Mouse (Mus musculus) MEL (cell line): ENCODE measurements around the gene Shb. TPM values are rescaled to one million over a fixed set of nuclear protein-coding genes. Genes with fewer than 3 reads are reported as not detected.

ENCODE experiments used
- DNase-seq: peaks from one replicate; pipeline ENCODE4 v3.0.0; 2011; ENCODE audit warnings: low read depth, low spot score
- H3K27ac ChIP-seq: 2 replicates; pipeline ENCODE4 v1.5.1; 2012; ENCODE audit warnings: low read depth, mild to moderate bottlenecking, control low read depth, low read length, moderate library complexity; ENCODE audit not compliant: control insufficient read depth
- H3K27me3 ChIP-seq, 2 experiments: fragments of 150-350 bp in 1 of 2; sonication (generic) in 1 of 2; 2 replicates each; pipeline ENCODE4 v1.6.1; 2012; ENCODE audit warnings: low read length in 2 of 2, mild to moderate bottlenecking in 2 of 2, improper control_type of control experiment in 1 of 2, moderate library complexity in 1 of 2; ENCODE audit not compliant: insufficient read depth in 2 of 2, control insufficient read depth in 1 of 2
- H3K36me3 ChIP-seq, 2 experiments: 2 replicates each; pipeline ENCODE4 v1.6.1; 2012 to 2014; ENCODE audit warnings: low read length in 2 of 2, improper control_type of control experiment in 1 of 2, inconsistent platforms in 1 of 2, mild to moderate bottlenecking in 1 of 2; ENCODE audit not compliant: insufficient read depth in 2 of 2, control insufficient read depth in 1 of 2
- H3K4me1 ChIP-seq, 2 experiments: fragments of 150-350 bp in 1 of 2; sonication (generic) in 1 of 2; 2 replicates each; pipeline ENCODE4 v1.6.1; 2012; ENCODE audit warnings: low read length in 2 of 2, improper control_type of control experiment in 1 of 2, mild to moderate bottlenecking in 1 of 2; ENCODE audit not compliant: insufficient read depth in 2 of 2, control insufficient read depth in 1 of 2
- H3K4me3 ChIP-seq, 2 experiments: fragments of 150-350 bp in 1 of 2; sonication (generic) in 1 of 2; 2 replicates each; pipeline ENCODE4 v1.5.1; 2012; ENCODE audit warnings: low read depth in 2 of 2, low read length in 2 of 2, mild to moderate bottlenecking in 2 of 2, moderate library complexity in 2 of 2, control low read depth in 1 of 2, improper control_type of control experiment in 1 of 2; ENCODE audit not compliant: control insufficient read depth in 1 of 2, insufficient read depth in 1 of 2
- H3K79me2 ChIP-seq: 2 replicates; pipeline ENCODE4 v1.6.1; 2012; ENCODE audit warnings: mild to moderate bottlenecking, low read length, moderate library complexity; ENCODE audit not compliant: control insufficient read depth, poor library complexity, insufficient read depth
- H3K9ac ChIP-seq: 2 replicates; pipeline ENCODE4 v1.6.1; 2012; ENCODE audit warnings: low read depth, mild to moderate bottlenecking, control low read depth, low read length, moderate library complexity; ENCODE audit not compliant: control insufficient read depth, poor library complexity, severe bottlenecking
- H3K9me3 ChIP-seq: fragments of 150-350 bp; sonication (generic); replicated peaks from 2 replicates; pipeline ENCODE4 v1.6.1; 2012; ENCODE audit warnings: mild to moderate bottlenecking, low read length, improper control_type of control experiment, moderate library complexity; ENCODE audit not compliant: insufficient read depth
- BHLHE40 ChIP-seq: IDR thresholded peaks from 2 replicates; pipeline ENCODE4 v1.6.1; 2012; ENCODE audit warnings: low read depth, mild to moderate bottlenecking, inconsistent platforms, low read length, improper control_type of control experiment, borderline replicate concordance
- CHD1 ChIP-seq: IDR thresholded peaks from 2 replicates; pipeline ENCODE4 v1.6.1; 2012; ENCODE audit warnings: low read depth, mild to moderate bottlenecking, inconsistent platforms, low read length, improper control_type of control experiment
- CTCF ChIP-seq, 3 experiments: IDR thresholded peaks in 2 of 3; conservative IDR thresholded peaks in 1 of 3; 2 replicates each; pipeline ENCODE4 v1.5.1; 2011 to 2012; ENCODE audit warnings: low read length in 3 of 3, low read depth in 2 of 3, mild to moderate bottlenecking in 2 of 3, improper control_type of control experiment in 1 of 3, inconsistent platforms in 1 of 3, mixed read lengths in 1 of 3, moderate library complexity in 1 of 3; ENCODE audit not compliant: control insufficient read depth in 1 of 3, insufficient read depth in 1 of 3, poor library complexity in 1 of 3, severe bottlenecking in 1 of 3
- ELF1 ChIP-seq: IDR thresholded peaks from 2 replicates; pipeline ENCODE4 v1.6.1; 2014; ENCODE audit warnings: low read depth, mild to moderate bottlenecking, inconsistent platforms, low read length, improper control_type of control experiment, moderate library complexity
- EP300 ChIP-seq, 2 experiments: IDR thresholded peaks; 2 replicates each; pipeline ENCODE4 v1.6.1; 2011; ENCODE audit warnings: improper control_type of control experiment in 2 of 2, low read length in 2 of 2, low read depth in 1 of 2, mild to moderate bottlenecking in 1 of 2
- ETS1 ChIP-seq: IDR thresholded peaks from 2 replicates; pipeline ENCODE4 v1.6.1; 2012; ENCODE audit warnings: low read depth, mild to moderate bottlenecking, inconsistent platforms, low read length, improper control_type of control experiment, moderate library complexity
- GABPA ChIP-seq: IDR thresholded peaks from 2 replicates; pipeline ENCODE4 v1.6.1; 2012; ENCODE audit warnings: low read depth, mild to moderate bottlenecking, inconsistent platforms, low read length, improper control_type of control experiment, moderate library complexity
- GATA1 ChIP-seq: IDR thresholded peaks from 2 replicates; pipeline ENCODE4 v1.6.1; 2011; ENCODE audit warnings: low read depth, low read length, improper control_type of control experiment
- HCFC1 ChIP-seq: IDR thresholded peaks from 2 replicates; pipeline ENCODE4 v1.6.1; 2012; ENCODE audit warnings: low read depth, mild to moderate bottlenecking, inconsistent platforms, low read length, improper control_type of control experiment, moderate library complexity
- KAT2A ChIP-seq: conservative IDR thresholded peaks from 2 replicates; pipeline ENCODE4 v1.6.1; 2012; ENCODE audit warnings: low read depth, low read length, improper control_type of control experiment, inconsistent platforms
- MAFK ChIP-seq: IDR thresholded peaks from 2 replicates; pipeline ENCODE4 v1.6.1; 2011; ENCODE audit warnings: low read depth, mild to moderate bottlenecking, low read length, improper control_type of control experiment, borderline replicate concordance
- MAX ChIP-seq: IDR thresholded peaks from 2 replicates; pipeline ENCODE4 v1.6.1; 2011; ENCODE audit warnings: low read length, improper control_type of control experiment
- MEF2A ChIP-seq: IDR thresholded peaks from 2 replicates; pipeline ENCODE4 v1.6.1; 2014; ENCODE audit warnings: low read depth, mild to moderate bottlenecking, inconsistent platforms, low read length, improper control_type of control experiment; ENCODE audit not compliant: poor library complexity, insufficient replicate concordance, severe bottlenecking; ENCODE audit errors: extremely low read depth
- MXI1 ChIP-seq: IDR thresholded peaks from 2 replicates; pipeline ENCODE4 v1.6.1; 2011; ENCODE audit warnings: mild to moderate bottlenecking, low read depth, low read length, improper control_type of control experiment
- MYB ChIP-seq: IDR thresholded peaks from 2 replicates; pipeline ENCODE4 v1.6.1; 2011; ENCODE audit warnings: mild to moderate bottlenecking, low read depth, low read length, improper control_type of control experiment
- MYC ChIP-seq: IDR thresholded peaks from 2 replicates; pipeline ENCODE4 v1.6.1; 2011; ENCODE audit warnings: low read depth, mild to moderate bottlenecking, low read length, improper control_type of control experiment, moderate library complexity
- NRF1 ChIP-seq: IDR thresholded peaks from 2 replicates; pipeline ENCODE4 v1.6.1; 2014; ENCODE audit warnings: low read depth, mild to moderate bottlenecking, inconsistent platforms, low read length, improper control_type of control experiment, moderate library complexity; ENCODE audit not compliant: poor library complexity, insufficient read depth, severe bottlenecking
- RAD21 ChIP-seq: IDR thresholded peaks from 2 replicates; pipeline ENCODE4 v1.6.1; 2011; ENCODE audit warnings: mild to moderate bottlenecking, low read depth, low read length, improper control_type of control experiment
- SIN3A ChIP-seq: IDR thresholded peaks from 2 replicates; pipeline ENCODE4 v1.6.1; 2012; ENCODE audit warnings: low read length, improper control_type of control experiment, inconsistent platforms
- SMC3 ChIP-seq: IDR thresholded peaks from 2 replicates; pipeline ENCODE4 v1.6.1; 2011; ENCODE audit warnings: low read depth, low read length, improper control_type of control experiment
- TAL1 ChIP-seq: IDR thresholded peaks from 2 replicates; pipeline ENCODE4 v1.6.1; 2012; ENCODE audit warnings: mild to moderate bottlenecking, inconsistent platforms, low read length, moderate library complexity, mixed read lengths
- TBP ChIP-seq: IDR thresholded peaks from 2 replicates; pipeline ENCODE4 v1.8.0; 2011; ENCODE audit warnings: low read depth, low read length, improper control_type of control experiment
- TCF12 ChIP-seq: IDR thresholded peaks from 2 replicates; pipeline ENCODE4 v1.6.1; 2014; ENCODE audit warnings: low read depth, mild to moderate bottlenecking, inconsistent platforms, low read length, improper control_type of control experiment, moderate library complexity
- UBTF ChIP-seq: IDR thresholded peaks from 2 replicates; pipeline ENCODE4 v1.6.1; 2012; ENCODE audit warnings: low read depth, mild to moderate bottlenecking, inconsistent platforms, low read length, improper control_type of control experiment, moderate library complexity, borderline replicate concordance; ENCODE audit not compliant: insufficient read depth
- USF1 ChIP-seq: IDR thresholded peaks from 2 replicates; pipeline ENCODE4 v1.6.1; 2014; ENCODE audit warnings: low read depth, mild to moderate bottlenecking, inconsistent platforms, low read length, improper control_type of control experiment, moderate library complexity
- USF2 ChIP-seq, 2 experiments: IDR thresholded peaks; 2 replicates each; pipeline ENCODE4 v1.6.1; 2011 to 2012; ENCODE audit warnings: improper control_type of control experiment in 2 of 2, low read length in 2 of 2, borderline replicate concordance in 1 of 2, inconsistent platforms in 1 of 2, low read depth in 1 of 2, mild to moderate bottlenecking in 1 of 2; ENCODE audit not compliant: insufficient read depth in 1 of 2
- ZC3H11A ChIP-seq: IDR thresholded peaks from 2 replicates; pipeline ENCODE4 v1.6.1; 2012; ENCODE audit warnings: low read depth, mild to moderate bottlenecking, inconsistent platforms, low read length, improper control_type of control experiment
- ZKSCAN1 ChIP-seq: IDR thresholded peaks from 2 replicates; pipeline ENCODE4 v1.6.1; 2012; ENCODE audit warnings: low read depth, mild to moderate bottlenecking, inconsistent platforms, low read length, improper control_type of control experiment, moderate library complexity
- polyA plus RNA-seq, 2 experiments: library from polyadenylated mRNA; stranded (reverse) in 1 of 2; unstranded in 1 of 2; fragments of >175 nt in 1 of 2; fragments of >200 nt in 1 of 2; gene quantifications; 2 replicates each; pipeline versions ENCODE4 v1.2.1 to v1.2.4; 2012; ENCODE audit warnings: low replicate concordance in 2 of 2, low read depth in 1 of 2; ENCODE audit not compliant: insufficient read length in 2 of 2, insufficient read depth in 1 of 2, missing spikeins in 1 of 2
- total RNA-seq: library from RNA; depleted of rRNA; stranded (reverse); fragments of 300-350 nt; gene quantifications from 2 replicates; pipeline ENCODE4 v1.2.3, GENCODE M21; 2012

The Shb gene
- total and polyA plus RNA-seq, 3 experiments: 5.2 to 13.9 TPM; not detected in 1

GRCm38 (mm10) chr4:45499081-45499480 lies 33.2 kb downstream of the Shb start (continued):
- no peak for TF ChIP-seq USF1
- no peak for TF ChIP-seq TCF12
- TF ChIP-seq USF2 (IDR thresholded peaks at IDR 0.05; ENCODE audit: borderline replicate concordance in 1 of 2, insufficient read depth in 1 of 2, low read depth in 1 of 2, low read length in 2 of 2): no peak

GRCm38 (mm10) chr4:45498345-45498744 lies 33.9 kb downstream of the Shb start:
- no peaks in the 10 kb centered on the region for H3K36me3 ChIP-seq
- no peak for DNase-seq
- H3K9me3 ChIP-seq: no peaks in the 10 kb centered on the region
- no peaks in the 10 kb centered on the region for H3K4me1 ChIP-seq
- H3K4me3 ChIP-seq: no peak overlapping the region
- no peaks in the 10 kb centered on the region for H3K79me2 ChIP-seq
- H3K27me3 ChIP-seq: no peaks in the 10 kb centered on the region
- H3K9ac ChIP-seq: no peak overlapping the region
- TF ChIP-seq MYB (no peak), ZKSCAN1 (no peak), TAL1 (no peak), GABPA (no peak), KAT2A (no peak), CTCF (IDR thresholded peaks at IDR 0.05 in 2 of 3, conservative IDR thresholded peaks at IDR 0.05 in 1 of 3; ENCODE audit: control insufficient read depth in 1 of 3, insufficient read depth in 1 of 3, low read depth in 2 of 3, low read length in 3 of 3, poor library complexity in 1 of 3, severe bottlenecking in 1 of 3) (no peak), MAX (no peak), MEF2A (no peak), MYC (no peak), BHLHE40 (no peak), UBTF (no peak), SIN3A (no peak), GATA1 (no peak), RAD21 (no peak), SMC3 (no peak), NRF1 (no peak), HCFC1 (no peak), USF1 (no peak)
- no peak overlapping the region for H3K27ac ChIP-seq

- no peak for DNase-seq
- Histone ChIP-seq H3K79me2 (no peaks in the 10 kb centered on the region), H3K27ac (no peak overlapping the region), H3K27me3 (no peaks in the 10 kb centered on the region), H3K4me1 (no peaks in the 10 kb centered on the region), H3K36me3 (no peaks in the 10 kb centered on the region), H3K9ac (no peak overlapping the region), H3K9me3 (no peaks in the 10 kb centered on the region), H3K4me3 (no peak overlapping the region)
- TF ChIP-seq ZC3H11A (no peak), USF2 (IDR thresholded peaks at IDR 0.05; ENCODE audit: borderline replicate concordance in 1 of 2, insufficient read depth in 1 of 2, low read depth in 1 of 2, low read length in 2 of 2) (no peak), ZKSCAN1 (no peak), CHD1 (no peak), BHLHE40 (no peak), MXI1 (no peak), USF1 (no peak), TCF12 (no peak), ELF1 (no peak), SMC3 (no peak), EP300 (IDR thresholded peaks at IDR 0.05; ENCODE audit: low read depth in 1 of 2, low read length in 2 of 2) (no peak), SIN3A (no peak), TBP (no peak), UBTF (no peak), MAFK (no peak), ETS1 (no peak), RAD21 (no peak)
- TF ChIP-seq, all 39 proteins: peak for 0
These were observed 35.0 kb downstream of the Shb start for GRCm38 (mm10) chr4:45497282-45497681.
